Mouse (Mus musculus) neural tube, embryonic 11.5 days (tissue): ENCODE measurements around the gene Pigl. TPM values are rescaled to one million over a fixed set of nuclear protein-coding genes. Genes with fewer than 3 reads are reported as not detected.

Experiments used
- ATAC-seq: fragments of 200-750 bp; cut with Nextera tagmentation; 2 replicates; pipeline ENCODE4 v1.8.0; 2017; ENCODE audit warnings: moderate number of reproducible peaks, mild to moderate bottlenecking, moderate TSS enrichment, moderate library complexity; ENCODE audit not compliant: insufficient read depth, low FRiP score, low TSS enrichment
- DNase-seq: peaks from one replicate; pipeline ENCODE4 v3.0.0-alpha.2; 2015; ENCODE audit warnings: low spot score
- H3K27ac ChIP-seq: fragments of 300-500 bp; sonication (generic); 2 replicates; pipeline ENCODE4 v1.5.1; 2014; ENCODE audit warnings: low read depth, mild to moderate bottlenecking, low read length
- H3K27me3 ChIP-seq: fragments of 300-500 bp; sonication (generic); 2 replicates; pipeline ENCODE4 v1.6.1; 2014; ENCODE audit warnings: mild to moderate bottlenecking, low read length, mixed read lengths; ENCODE audit not compliant: control insufficient read depth, insufficient read depth
- H3K36me3 ChIP-seq: fragments of 300-500 bp; sonication (generic); 2 replicates; pipeline ENCODE4 v1.6.1; 2014; ENCODE audit warnings: mild to moderate bottlenecking, low read length, moderate library complexity, mixed read lengths; ENCODE audit not compliant: control insufficient read depth, insufficient read depth
- H3K4me1 ChIP-seq: fragments of 300-500 bp; sonication (generic); 2 replicates; pipeline ENCODE4 v1.6.1; 2014; ENCODE audit warnings: low read length, mixed read lengths; ENCODE audit not compliant: control insufficient read depth, insufficient read depth
- H3K4me2 ChIP-seq: fragments of 300-500 bp; sonication (generic); 2 replicates; pipeline ENCODE4 v1.6.1; 2014; ENCODE audit warnings: low read depth, mild to moderate bottlenecking, moderate library complexity
- H3K4me3 ChIP-seq: fragments of 300-500 bp; sonication (generic); 2 replicates; pipeline ENCODE4 v1.5.1; 2014; ENCODE audit warnings: low read depth, low read length
- H3K9ac ChIP-seq: fragments of 300-500 bp; sonication (generic); 2 replicates; pipeline ENCODE4 v1.6.1; 2014; ENCODE audit warnings: mild to moderate bottlenecking, low read length
- H3K9me3 ChIP-seq: fragments of 300-500 bp; sonication (generic); 2 replicates; pipeline ENCODE4 v1.6.1; 2016; ENCODE audit warnings: low read length; ENCODE audit not compliant: control insufficient read depth
- whole genome bisulfite sequencing: fragments of 180-500 bp; shearing (Covaris S2); extraction: QIAGEN DNeasy Blood & Tissue Kit; methylation state at CpG from one replicate; pipeline ENCODE4 v1.1.7; 2014; 5-methylcytosine and 5-hydroxymethylcytosine counted together
- polyA plus RNA-seq: library from polyadenylated mRNA; unstranded; fragments of >200 nt; fragmentation: Nextera tagmentation; extraction: Ambion mirVana; gene quantifications from 2 replicates; pipeline ENCODE4 v1.2.1, GENCODE M21; 2014

The Pigl gene
- polyA plus RNA-seq, 1 experiment from 2014 or later, result 15.3 TPM

- H3K4me2 ChIP-seq, result no peak overlapping the region
- DNase-seq (no peak), ATAC-seq (no peak)
- 82% methylated on average over 2 of the region's 2 CpGs for WGBS
- no peaks in the 10 kb centered on the region for H3K27me3 ChIP-seq
- H3K9ac ChIP-seq, result no peak overlapping the region
- H3K4me1 ChIP-seq, result peaks cover 2% of the 10 kb centered on the region; the same call in 1 of the 2 replicates
- H3K27ac ChIP-seq, result no peak overlapping the region
- H3K36me3 ChIP-seq, result no peaks in the 10 kb centered on the region
- no peaks in the 10 kb centered on the region for H3K9me3 ChIP-seq
- H3K4me3 ChIP-seq, result no peak overlapping the region
Observed at GRCm38 (mm10) chr11:62563590-62563989, 105.3 kb downstream of the Pigl start.

Other genes with a start within 250 kb of the Pigl start
- 5.2 and 6.2 TPM in 2 replicates for gene Adora2b, start 209.5 kb upstream of the Pigl start, polyA plus RNA-seq
- 19.0 and 19.7 TPM in 2 replicates for gene Zswim7, start 177.1 kb upstream of the Pigl start, polyA plus RNA-seq
- gene Ttc19, start 177.0 kb upstream of the Pigl start, polyA plus RNA-seq, result 17.5 and 18.0 TPM in 2 replicates
- 160 and 176 TPM in 2 replicates for gene Ncor1, start 81 bp downstream of the Pigl start, polyA plus RNA-seq
- gene Cenpv, start 80.8 kb downstream of the Pigl start, polyA plus RNA-seq, result 59.6 and 66.7 TPM in 2 replicates
- 3,903 and 3,916 TPM in 2 replicates for gene Ubb, start 92.7 kb downstream of the Pigl start, polyA plus RNA-seq
- 10.0 and 11.7 TPM in 2 replicates for gene Trpv2, start 116.0 kb downstream of the Pigl start, polyA plus RNA-seq
- gene Lrrc75a, start 190.1 kb downstream of the Pigl start, polyA plus RNA-seq, result 12.3 and 13.6 TPM in 2 replicates
- gene Mmgt2, start 190.2 kb downstream of the Pigl start, polyA plus RNA-seq, result 39.5 and 47.0 TPM in 2 replicates